In the genomic region with DNA sequence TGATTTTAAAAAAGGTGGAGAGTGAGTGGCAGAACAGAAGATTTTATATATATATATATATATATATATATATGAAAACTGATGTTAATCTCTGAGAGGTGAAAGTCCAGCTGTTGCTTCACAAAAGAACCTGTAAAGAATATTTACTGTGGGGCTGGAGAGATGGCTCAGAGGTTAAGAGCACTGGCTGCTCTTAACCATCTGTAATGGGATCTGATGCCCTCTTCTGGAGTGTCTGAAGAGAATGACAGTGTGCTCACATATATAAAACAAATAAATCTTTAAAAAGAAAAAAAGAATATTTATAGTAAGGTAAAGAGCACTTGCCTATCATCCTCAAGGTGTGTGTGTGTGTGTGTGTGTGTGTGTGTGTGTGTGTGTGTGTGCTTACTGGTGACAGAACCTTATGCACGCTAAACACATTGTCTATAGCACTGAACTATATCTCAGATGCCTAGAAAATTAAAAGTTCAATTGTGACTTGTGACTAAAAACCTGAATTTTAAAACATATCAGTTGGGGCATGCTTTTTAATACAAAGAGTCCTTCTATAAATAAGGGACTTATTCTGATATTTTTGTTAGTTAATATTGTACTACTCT, we compare ENCODE assay signal across 23 mouse cellular contexts. TPM values are rescaled to one million over a fixed set of nuclear protein-coding genes. Genes with fewer than 3 reads are reported as not detected.
DNase-seq lines count a peak whose midpoint lies in the region; ATAC-seq and TF ChIP-seq lines count a peak whose summit lies in the region.
"Had no signal": no experiment of that assay in that cellular context is flagged by ENCODE, and none has a peak within 500 bp of the region (broad histone marks: within the 10 kb centered on the region; RNA-seq: fewer than 3 reads in every experiment).

No protein-coding gene starts in this region.

- peak; percentile 24 for TF ChIP-seq CTCF in layer of hippocampus, adult 2 months (conservative IDR thresholded peaks at IDR 0.05)
- TF ChIP-seq CTCF in liver, postnatal 0 days (IDR thresholded peaks at IDR 0.05; ENCODE audit: low read depth) = peak; percentile 11; the same call in 1 of the 2 replicates

- no peak for DNase-seq in heart, adult 9 months (ENCODE audit: low spot score in 2 of 2)
- no peak for DNase-seq in layer of hippocampus, adult 2 months (ENCODE audit: low spot score in 2 of 2)
- no peak for DNase-seq in layer of hippocampus, postnatal 25 days (ENCODE audit: extremely low spot score in 1 of 2, low spot score in 1 of 2)
- no peak for DNase-seq in liver, postnatal 0 days
- DNase-seq in hindbrain, embryonic 10.5 days (ENCODE audit: low spot score) = no peak
- DNase-seq: B cell, adult 2 months; kidney, adult 11 months; midbrain, embryonic 14.5 days; right cerebral cortex, postnatal 25 days; thymus, adult 18-20 months; thymus, postnatal 36 days had no signal

- peak overlapping the region; percentile 57; the same call in 1 of the 2 replicates for H3K27ac ChIP-seq in heart, embryonic 12.5 days (ENCODE audit: poor library complexity, severe bottlenecking)
- no peak overlapping the region for H3K27ac ChIP-seq in layer of hippocampus, adult 2 months
- peak overlapping the region; percentile 83 for H3K27ac ChIP-seq in liver, embryonic 12.5 days
- no peak overlapping the region for H3K27ac ChIP-seq in liver, postnatal 0 days (ENCODE audit: low read depth)
- H3K27ac ChIP-seq in hindbrain, embryonic 10.5 days = no peak overlapping the region
- H3K27ac ChIP-seq: embryonic facial prominence, embryonic 10.5 days; forebrain, embryonic 15.5 days; kidney, embryonic 15.5 days; left cerebral cortex, adult 2 months; neural tube, embryonic 12.5 days had no signal

- no peak overlapping the region for H3K4me2 ChIP-seq in heart, embryonic 12.5 days
- peak overlapping the region; percentile 55 for H3K4me2 ChIP-seq in liver, embryonic 12.5 days
- peak overlapping the region; percentile 15; the same call in 1 of the 2 replicates for H3K4me2 ChIP-seq in liver, postnatal 0 days (ENCODE audit: low read depth, low read length)
- H3K4me2 ChIP-seq: forebrain, embryonic 15.5 days; kidney, embryonic 15.5 days; lung, embryonic 15.5 days; neural tube, embryonic 12.5 days had no signal

- H3K4me1 ChIP-seq in heart, embryonic 12.5 days (replicated peaks) = peaks cover 24% of the 10 kb centered on the region
- peaks cover 57% of the 10 kb centered on the region for H3K4me1 ChIP-seq in liver, embryonic 12.5 days
- H3K4me1 ChIP-seq in liver, postnatal 0 days (ENCODE audit: insufficient read depth) = peaks cover 6% of the 10 kb centered on the region
- no peaks in the 10 kb centered on the region for H3K4me1 ChIP-seq in hindbrain, embryonic 10.5 days (replicated peaks)

- 89% methylated on average over 1 of the region's 1 CpGs for WGBS in heart, embryonic 12.5 days
- WGBS in liver, embryonic 12.5 days (ENCODE audit: insufficient replicate concordance) = 72% methylated on average over 1 of the region's 1 CpGs
- WGBS in liver, postnatal 0 days (ENCODE audit: insufficient replicate concordance) = 83% methylated on average over 1 of the region's 1 CpGs
- WGBS in hindbrain, embryonic 10.5 days = 80% methylated on average over 1 of the region's 1 CpGs

- no peak for ATAC-seq in heart, embryonic 12.5 days (ENCODE audit: insufficient number of reproducible peaks, low FRiP score)
- ATAC-seq in liver, embryonic 12.5 days = 0 out of 2 replicates have a peak, but pooled peaks have one; percentile 28
- no peak for ATAC-seq in liver, postnatal 0 days
- ATAC-seq: forebrain, embryonic 15.5 days; hindbrain, embryonic 16.5 days; Patski had no signal

- no peak for TF ChIP-seq EP300 in liver, postnatal 0 days (IDR thresholded peaks at IDR 0.05; ENCODE audit: low read depth)

- H3K9me3 ChIP-seq in heart, embryonic 12.5 days (replicated peaks) = no peaks in the 10 kb centered on the region
- no peaks in the 10 kb centered on the region for H3K9me3 ChIP-seq in liver, embryonic 12.5 days (replicated peaks)
- H3K9me3 ChIP-seq in liver, postnatal 0 days (ENCODE audit: low read length) = no peaks in the 10 kb centered on the region
- H3K9me3 ChIP-seq in hindbrain, embryonic 10.5 days = no peaks in the 10 kb centered on the region
- H3K9me3 ChIP-seq: embryonic facial prominence, embryonic 10.5 days; forebrain, embryonic 15.5 days; G1E; kidney, embryonic 15.5 days; lung, embryonic 15.5 days; neural tube, embryonic 12.5 days had no signal

- no peaks in the 10 kb centered on the region for H3K27me3 ChIP-seq in heart, embryonic 12.5 days (replicated peaks)
- no peaks in the 10 kb centered on the region for H3K27me3 ChIP-seq in liver, embryonic 12.5 days (replicated peaks)
- H3K27me3 ChIP-seq in liver, postnatal 0 days (ENCODE audit: insufficient read depth, low read length) = no peaks in the 10 kb centered on the region
- no peaks in the 10 kb centered on the region for H3K27me3 ChIP-seq in hindbrain, embryonic 10.5 days (ENCODE audit: insufficient read depth, poor library complexity, severe bottlenecking)
- H3K27me3 ChIP-seq: CH12.LX; forebrain, embryonic 15.5 days; kidney, embryonic 15.5 days; lung, embryonic 15.5 days; neural tube, embryonic 12.5 days; Patski had no signal

- no peak overlapping the region for H3K4me3 ChIP-seq in heart, embryonic 12.5 days
- H3K4me3 ChIP-seq in layer of hippocampus, adult 2 months = no peak overlapping the region
- no peak overlapping the region for H3K4me3 ChIP-seq in liver, embryonic 12.5 days
- H3K4me3 ChIP-seq in liver, postnatal 0 days (ENCODE audit: low read depth, low read length) = no peak overlapping the region
- H3K4me3 ChIP-seq in hindbrain, embryonic 10.5 days = no peak overlapping the region
- H3K4me3 ChIP-seq: embryonic facial prominence, embryonic 10.5 days; forebrain, embryonic 15.5 days; kidney, embryonic 15.5 days; left cerebral cortex, adult 2 months; lung, embryonic 15.5 days; neural tube, embryonic 12.5 days had no signal

- no peaks in the 10 kb centered on the region for H3K36me3 ChIP-seq in heart, embryonic 12.5 days
- 0 out of 2 replicates have a peak, but pooled peaks cover 3% of the 10 kb centered on the region for H3K36me3 ChIP-seq in liver, embryonic 12.5 days
- peaks cover 4% of the 10 kb centered on the region; the same call in 1 of the 2 replicates for H3K36me3 ChIP-seq in liver, postnatal 0 days (replicated peaks; ENCODE audit: insufficient read depth, low read length)
- H3K36me3 ChIP-seq in hindbrain, embryonic 10.5 days = no peaks in the 10 kb centered on the region
- H3K36me3 ChIP-seq: embryonic facial prominence, embryonic 10.5 days; forebrain, embryonic 15.5 days; kidney, embryonic 15.5 days; lung, embryonic 15.5 days; neural tube, embryonic 12.5 days had no signal

- H3K9ac ChIP-seq in heart, embryonic 12.5 days = no peak overlapping the region
- 0 out of 2 replicates have a peak overlapping the region, but pooled peaks have one; percentile 39 for H3K9ac ChIP-seq in liver, embryonic 12.5 days
- H3K9ac ChIP-seq in liver, postnatal 0 days (replicated peaks) = no peak overlapping the region
- H3K9ac ChIP-seq: forebrain, embryonic 15.5 days; kidney, embryonic 15.5 days; lung, embryonic 15.5 days; neural tube, embryonic 12.5 days had no signal

RNA-seq across cellular contexts. Expression of gene Dusp16, which starts 19.0 kb away (rescaled TPM):
- polyA plus RNA-seq in heart, embryonic 12.5 days (2016; fragmentation: Nextera tagmentation; extraction: Ambion mirVana) = 21.8 and 24.9 TPM in 2 replicates
- 1 to 10 TPM; 8.6 to 8.9 TPM for total RNA-seq in layer of hippocampus, adult 2 months (2021)
- total RNA-seq in layer of hippocampus, postnatal 25 days (2021) = 10 to 100 TPM in 1 of 2 experiments, 1 to 10 TPM in 1; 8.9 to 10.4 TPM
- polyA plus RNA-seq in liver, embryonic 12.5 days (2016; fragmentation: Nextera tagmentation; extraction: Ambion mirVana) = 6.6 and 6.7 TPM in 2 replicates
- polyA plus RNA-seq in liver, postnatal 0 days (2015; fragmentation: Nextera tagmentation; extraction: Ambion mirVana) = 4.5 and 5.3 TPM in 2 replicates
- polyA plus RNA-seq in hindbrain, embryonic 10.5 days (2016; fragmentation: Nextera tagmentation; extraction: Ambion mirVana) = 13.8 and 14.1 TPM in 2 replicates

RNA-seq across cellular contexts. Expression of gene Crebl2, which starts 56.6 kb away (rescaled TPM):
- polyA plus RNA-seq in heart, embryonic 12.5 days (2016; fragmentation: Nextera tagmentation; extraction: Ambion mirVana) = 1.9 and 2.3 TPM in 2 replicates
- 10 to 100 TPM; 39.6 to 40.9 TPM for total RNA-seq in layer of hippocampus, adult 2 months (2021)
- 10 to 100 TPM; 26.6 to 33.1 TPM for total RNA-seq in layer of hippocampus, postnatal 25 days (2021)
- 1.2 and 1.8 TPM in 2 replicates for polyA plus RNA-seq in liver, embryonic 12.5 days (2016; fragmentation: Nextera tagmentation; extraction: Ambion mirVana)
- polyA plus RNA-seq in liver, postnatal 0 days (2015; fragmentation: Nextera tagmentation; extraction: Ambion mirVana) = 6.3 and 6.6 TPM in 2 replicates
- 1.2 and 1.4 TPM in 2 replicates for polyA plus RNA-seq in hindbrain, embryonic 10.5 days (2016; fragmentation: Nextera tagmentation; extraction: Ambion mirVana)

Comparison
In these comparisons a context has a peak if more than half of its experiments do, and no peak if none do; other contexts are left out.
1. H3K27ac ChIP-seq: peak in heart, embryonic 12.5 days (single experiment) and liver, embryonic 12.5 days (single experiment); none in layer of hippocampus, adult 2 months (single experiment), liver, postnatal 0 days (single experiment) and hindbrain, embryonic 10.5 days (single experiment).